14 mouse cellular contexts compared by ENCODE assay signal in genomic region chr1:37505348-37505730, GRCm38 (mm10). TPM values are rescaled to one million over a fixed set of nuclear protein-coding genes. Genes with fewer than 3 reads are reported as not detected.
A peak's percentile ranks its signal among the peaks of the same experiment; 100 is the strongest.
DNase-seq lines count a peak whose midpoint lies in the region; ATAC-seq and TF ChIP-seq lines count a peak whose summit lies in the region.
"Had no signal": no experiment of that assay in that cellular context is flagged by ENCODE, and none has a peak within 500 bp of the region (broad histone marks: within the 10 kb centered on the region; RNA-seq: fewer than 3 reads in every experiment).

No protein-coding gene starts in this region.

- peak overlapping the region; percentile 28 for H3K27ac ChIP-seq in heart, embryonic 16.5 days (ENCODE audit: low read length)
- H3K27ac ChIP-seq in thymus, adult 2 months (ENCODE audit: control insufficient read depth, insufficient read depth, low read length) = peak overlapping the region; percentile 32; the same call in 1 of the 2 replicates
- H3K27ac ChIP-seq in limb, embryonic 12.5 days = peak overlapping the region; percentile 53; the same call in 1 of the 2 replicates
- H3K27ac ChIP-seq in midbrain, embryonic 16.5 days (ENCODE audit: low read length) = no peak overlapping the region
- H3K27ac ChIP-seq: hindbrain, embryonic 10.5 days; midbrain, embryonic 13.5 days had no signal

- H3K9me3 ChIP-seq in heart, embryonic 16.5 days (replicated peaks; ENCODE audit: control insufficient read depth, low read length) = peaks cover 8% of the 10 kb centered on the region
- peaks cover 13% of the 10 kb centered on the region for H3K9me3 ChIP-seq in limb, embryonic 12.5 days
- 0 out of 2 replicates have a peak, but pooled peaks cover 2% of the 10 kb centered on the region for H3K9me3 ChIP-seq in midbrain, embryonic 16.5 days (replicated peaks; ENCODE audit: control insufficient read depth, low read length, poor library complexity, severe bottlenecking)
- H3K9me3 ChIP-seq: midbrain, embryonic 13.5 days had no signal

- no peak for TF ChIP-seq CTCF in thymus, adult 2 months (IDR thresholded peaks at IDR 0.05; ENCODE audit: borderline replicate concordance, control insufficient read depth, extremely low read depth, insufficient read depth, low read length, poor library complexity)

- no peak overlapping the region for H3K4me2 ChIP-seq in heart, embryonic 16.5 days (ENCODE audit: low read depth, low read length)
- no peak overlapping the region for H3K4me2 ChIP-seq in limb, embryonic 12.5 days
- no peak overlapping the region for H3K4me2 ChIP-seq in midbrain, embryonic 16.5 days (ENCODE audit: low read length)
- H3K4me2 ChIP-seq: midbrain, embryonic 13.5 days had no signal

- TF ChIP-seq POLR2A in thymus, adult 2 months (IDR thresholded peaks at IDR 0.05; ENCODE audit: control insufficient read depth, extremely low read depth, insufficient read depth, low read length, poor library complexity) = no peak

- 87% methylated on average over 9 of the region's 9 CpGs for WGBS in heart, embryonic 16.5 days
- 87% methylated on average over 9 of the region's 9 CpGs for WGBS in thymus, adult 2 months
- WGBS in limb, embryonic 12.5 days = 92% methylated on average over 9 of the region's 9 CpGs
- WGBS in midbrain, embryonic 16.5 days = 95% methylated on average over 9 of the region's 9 CpGs

- H3K4me3 ChIP-seq in heart, embryonic 16.5 days (ENCODE audit: low read length) = no peak overlapping the region
- no peak overlapping the region for H3K4me3 ChIP-seq in thymus, adult 2 months (ENCODE audit: control insufficient read depth, insufficient read depth, low read length)
- no peak overlapping the region for H3K4me3 ChIP-seq in limb, embryonic 12.5 days (replicated peaks)
- H3K4me3 ChIP-seq in midbrain, embryonic 16.5 days (ENCODE audit: low read depth, low read length) = no peak overlapping the region
- H3K4me3 ChIP-seq: embryonic facial prominence, embryonic 10.5 days; hindbrain, embryonic 10.5 days; midbrain, embryonic 13.5 days had no signal

- ATAC-seq in heart, embryonic 16.5 days (replicated peaks; ENCODE audit: extremely low read depth, insufficient read depth, low FRiP score) = no peak
- no peak for ATAC-seq in limb, embryonic 12.5 days (ENCODE audit: insufficient number of reproducible peaks, insufficient read depth, low FRiP score, low TSS enrichment, low read depth)
- ATAC-seq in midbrain, embryonic 16.5 days = no peak
- ATAC-seq: midbrain, embryonic 13.5 days had no signal

- peaks cover 9% of the 10 kb centered on the region for H3K4me1 ChIP-seq in heart, embryonic 16.5 days (ENCODE audit: control insufficient read depth, insufficient read depth, low read length)
- H3K4me1 ChIP-seq in thymus, adult 2 months (replicated peaks; ENCODE audit: control insufficient read depth, insufficient read depth, low read length) = peaks cover 34% of the 10 kb centered on the region
- H3K4me1 ChIP-seq in limb, embryonic 12.5 days (replicated peaks) = peaks cover 24% of the 10 kb centered on the region; the same call in 1 of the 2 replicates
- H3K4me1 ChIP-seq in midbrain, embryonic 16.5 days (ENCODE audit: control insufficient read depth, insufficient read depth, low read length) = no peaks in the 10 kb centered on the region
- H3K4me1 ChIP-seq: midbrain, embryonic 13.5 days had no signal

- no peaks in the 10 kb centered on the region for H3K27me3 ChIP-seq in heart, embryonic 16.5 days (ENCODE audit: control insufficient read depth, insufficient read depth, low read length)
- no peaks in the 10 kb centered on the region for H3K27me3 ChIP-seq in thymus, adult 2 months (ENCODE audit: control insufficient read depth, insufficient read depth, low read length)
- H3K27me3 ChIP-seq in limb, embryonic 12.5 days = no peaks in the 10 kb centered on the region
- no peaks in the 10 kb centered on the region for H3K27me3 ChIP-seq in midbrain, embryonic 16.5 days (ENCODE audit: control insufficient read depth, insufficient read depth, low read depth, low read length)

- DNase-seq in heart, adult 8-10 months (ENCODE audit: low spot score) = no peak
- no peak for DNase-seq in thymus, adult 2 months
- DNase-seq in thymus, postnatal 0 days (ENCODE audit: low spot score) = no peak
- DNase-seq in thymus, postnatal 4 days = peak; percentile 38
- DNase-seq in layer of hippocampus, adult 8-10 months (ENCODE audit: low spot score in 2 of 2) = no peak
- DNase-seq: adrenal gland, adult 8-10 months; cerebellum, adult 9-10 months; left cerebral cortex, postnatal 4 days had no signal

- no peak overlapping the region for H3K9ac ChIP-seq in heart, embryonic 16.5 days (ENCODE audit: low read length)
- H3K9ac ChIP-seq in limb, embryonic 12.5 days (replicated peaks) = no peak overlapping the region
- no peak overlapping the region for H3K9ac ChIP-seq in midbrain, embryonic 16.5 days (ENCODE audit: low read depth, low read length)
- H3K9ac ChIP-seq: midbrain, embryonic 13.5 days had no signal

- no peaks in the 10 kb centered on the region for H3K36me3 ChIP-seq in heart, embryonic 16.5 days (ENCODE audit: control insufficient read depth, insufficient read depth)
- H3K36me3 ChIP-seq in thymus, adult 2 months (ENCODE audit: control insufficient read depth, insufficient read depth, low read length) = no peaks in the 10 kb centered on the region
- no peaks in the 10 kb centered on the region for H3K36me3 ChIP-seq in limb, embryonic 12.5 days
- H3K36me3 ChIP-seq in midbrain, embryonic 16.5 days (ENCODE audit: control insufficient read depth, insufficient read depth, low read length) = no peaks in the 10 kb centered on the region
- H3K36me3 ChIP-seq: embryonic facial prominence, embryonic 10.5 days; hindbrain, embryonic 10.5 days; midbrain, embryonic 13.5 days had no signal

RNA-seq across cellular contexts. Expression of gene Mgat4a, which starts 35.5 kb away (rescaled TPM):
- polyA plus RNA-seq in heart, embryonic 16.5 days (2015; fragmentation: Nextera tagmentation; extraction: Ambion mirVana) = 5.0 and 5.3 TPM in 2 replicates
- total RNA-seq in heart, adult 8-10 months (2022) = 10 to 100 TPM in 2 of 4 experiments, 1 to 10 TPM in 2; 7.6 to 10.6 (median 9.4) TPM
- polyA plus RNA-seq in thymus, adult 2 months (2012; rRNA removed) = 20.3 and 20.6 TPM in 2 replicates
- 12.7 and 14.7 TPM in 2 replicates for polyA plus RNA-seq in thymus, postnatal 0 days (2015; fragmentation: Nextera tagmentation; extraction: Ambion mirVana)
- polyA plus RNA-seq in limb, embryonic 12.5 days (2016; fragmentation: Nextera tagmentation; extraction: Ambion mirVana) = 3.7 and 4.7 TPM in 2 replicates
- 10 to 100 TPM; 28.0 to 34.1 (median 31.2) TPM for total RNA-seq in layer of hippocampus, adult 8-10 months (2022)
- 9.1 and 11.7 TPM in 2 replicates for polyA plus RNA-seq in midbrain, embryonic 16.5 days (2015; fragmentation: Nextera tagmentation; extraction: Ambion mirVana)
